Mouse (Mus musculus) neutrophil, adult 5-6 weeks (primary cell): Measurements from ENCODE around the gene Olfr1287. TPM values are rescaled to one million over a fixed set of nuclear protein-coding genes. Genes with fewer than 3 reads are reported as not detected.

Experiments used
- ATAC-seq: fragments of 151-379, 151-347 bp; 2 replicates; pipeline ENCODE4 v1.8.0; 2017; ENCODE audit warnings: mild to moderate bottlenecking, moderate TSS enrichment; ENCODE audit not compliant: insufficient number of reproducible peaks, poor library complexity, low FRiP score, severe bottlenecking; ENCODE audit errors: extremely low read depth
- total RNA-seq: library from RNA; stranded (forward); fragments of 200-1000 nt; gene quantifications from 2 replicates; pipeline ENCODE4 v1.2.3, GENCODE M21; 2017

Olfr1287 gene
- not detected in 2 replicates for total RNA-seq

DNA sequence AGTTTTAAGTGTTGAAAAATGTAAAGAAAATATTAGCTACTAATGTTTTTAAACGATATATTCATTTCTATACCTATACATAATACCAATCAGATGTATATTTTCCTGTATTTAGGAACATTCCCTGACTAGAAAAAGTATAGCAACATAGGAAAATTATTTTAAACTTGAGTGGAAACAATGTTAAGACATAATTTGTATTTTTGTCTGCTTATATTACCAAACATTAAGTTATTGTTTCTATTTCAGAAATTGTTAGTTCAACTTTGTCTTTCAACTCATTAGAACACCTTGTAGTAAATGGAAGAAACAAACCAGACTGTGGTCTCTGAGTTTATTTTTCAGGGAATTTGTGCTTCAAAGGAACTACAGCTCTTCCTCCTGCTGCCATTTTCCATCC lies at the start of gene Olfr1287:
TSS of gene Olfr1287 (plus strand) at position 301 of the 400 bp plus-strand sequence.
- ATAC-seq = no peak

DNA sequence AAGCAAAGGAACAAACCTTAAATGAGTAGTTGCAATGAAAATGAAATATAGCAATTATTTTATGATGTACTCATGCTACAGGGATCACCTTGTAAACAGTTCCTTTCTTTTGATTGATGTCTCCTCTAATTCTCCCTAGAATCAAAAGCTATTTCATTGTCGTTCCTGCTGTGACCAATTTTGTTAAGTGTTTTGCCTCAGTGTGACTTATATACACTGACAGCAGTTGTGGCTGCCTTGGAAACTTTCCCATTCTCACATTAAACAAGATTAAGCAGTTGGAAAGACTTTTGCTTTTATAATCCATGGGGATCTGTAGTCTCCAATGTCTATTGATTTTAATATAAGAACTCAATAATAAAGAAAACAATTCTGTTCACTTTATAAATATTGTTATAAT lies 26.0 kb upstream of the Olfr1287 start, which contains the start of gene Olfr1286:
TSS of gene Olfr1286 (minus strand) at position 185 of the 400 bp plus-strand sequence.
- no peak for ATAC-seq

GRCm38 (mm10) chr2:111473801-111474200 lies 24.9 kb downstream of the Olfr1287 start, which contains the start of gene Olfr1288:
Olfr1288 (plus strand) TSS chr2:111474101.
- no peak for ATAC-seq

DNA sequence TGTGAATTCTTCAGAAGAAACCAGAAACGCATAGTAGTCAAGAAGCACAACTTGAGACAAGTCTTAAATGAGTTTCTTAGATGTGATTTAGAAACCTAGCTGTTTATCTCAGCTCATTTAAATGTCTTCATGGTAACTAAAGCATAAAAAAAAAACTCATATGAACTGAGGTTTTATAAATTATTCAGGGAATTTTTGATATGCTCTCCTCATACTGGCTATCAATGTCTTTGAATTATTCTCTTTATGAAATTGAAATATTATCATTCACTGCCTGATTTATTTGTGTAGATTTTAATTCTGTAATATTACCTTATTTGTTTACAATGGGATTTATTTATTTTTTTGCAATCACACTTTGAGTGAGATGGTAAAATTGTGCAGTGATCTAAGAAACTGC lies 31.6 kb downstream of the Olfr1287 start, which contains the start of gene Olfr1289:
TSS of gene Olfr1289 (plus strand) at position 301 of the 400 bp plus-strand sequence.
- no peak for ATAC-seq

DNA sequence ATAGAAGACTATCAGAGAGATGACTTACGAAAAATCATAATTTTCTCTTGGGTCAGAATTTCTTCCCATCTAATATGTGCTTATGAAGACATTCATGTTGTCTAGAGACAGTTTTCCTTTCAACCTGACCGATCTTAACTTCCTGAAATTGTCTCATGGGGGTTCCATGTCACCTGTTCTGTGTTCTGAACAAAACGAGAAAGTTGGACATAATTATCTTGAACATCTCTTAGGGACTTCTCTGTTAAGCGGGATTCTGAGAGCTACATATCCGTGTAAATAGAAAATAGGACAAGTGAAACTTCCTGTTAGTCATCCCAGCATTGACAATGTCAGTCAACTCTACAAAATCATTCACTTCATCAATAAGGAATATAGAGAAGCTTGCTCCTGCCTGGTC lies 44.8 kb downstream of the Olfr1287 start, which contains the start of gene Olfr1290:
TSS of gene Olfr1290 (minus strand) at position 101 of the 400 bp plus-strand sequence.
- ATAC-seq = no peak

- ATAC-seq = no peak
Observed at GRCm38 (mm10) chr2:111496880-111497279, 47.9 kb downstream of the Olfr1287 start, which contains the start of gene Olfr1291-ps1. Olfr1291-ps1 (plus strand) TSS chr2:111497180.

Other genes starting within 250 kb of the Olfr1287 start
- gene 4930430A15Rik, start 219.5 kb upstream of the Olfr1287 start, total RNA-seq = not detected in 2 replicates
- gene Olfr1275, start 213.9 kb upstream of the Olfr1287 start, total RNA-seq = not detected in 2 replicates
- not detected in 2 replicates for gene Olfr1276, start 194.6 kb upstream of the Olfr1287 start, total RNA-seq
- gene Olfr1277, start 175.0 kb upstream of the Olfr1287 start, total RNA-seq = 0.12 TPM in 1 of 2 replicates, not detected in the other
- 0.58 TPM in 1 of 2 replicates, not detected in the other for gene Olfr1278, start 159.0 kb upstream of the Olfr1287 start, total RNA-seq
- not detected in 2 replicates for gene Olfr1279, start 148.5 kb upstream of the Olfr1287 start, total RNA-seq
- 0.12 TPM in 1 of 2 replicates, not detected in the other for gene Olfr1280, start 135.1 kb upstream of the Olfr1287 start, total RNA-seq
- not detected in 2 replicates for gene Olfr1281, start 122.6 kb upstream of the Olfr1287 start, total RNA-seq
- not detected in 2 replicates for gene Olfr1282, start 113.1 kb upstream of the Olfr1287 start, total RNA-seq
- gene Olfr1283, start 82.4 kb upstream of the Olfr1287 start, total RNA-seq = not detected in 2 replicates
- gene Olfr1284, start 73.6 kb upstream of the Olfr1287 start, total RNA-seq = not detected in 2 replicates
- gene Olfr1286, start 26.0 kb upstream of the Olfr1287 start, total RNA-seq = not detected in 2 replicates
- not detected in 2 replicates for gene Olfr1288, start 25.0 kb downstream of the Olfr1287 start, total RNA-seq
- gene Olfr1289, start 31.7 kb downstream of the Olfr1287 start, total RNA-seq = not detected in 2 replicates
- gene Olfr1290, start 44.7 kb downstream of the Olfr1287 start, total RNA-seq = not detected in 2 replicates
- not detected in 2 replicates for gene Olfr1291-ps1, start 48.0 kb downstream of the Olfr1287 start, total RNA-seq
- not detected in 2 replicates for gene Olfr1293-ps, start 76.1 kb downstream of the Olfr1287 start, total RNA-seq
- not detected in 2 replicates for gene Olfr1294, start 91.1 kb downstream of the Olfr1287 start, total RNA-seq
- gene Olfr1295, start 120.5 kb downstream of the Olfr1287 start, total RNA-seq = 0.12 TPM in 1 of 2 replicates, not detected in the other
- gene Olfr1297, start 177.4 kb downstream of the Olfr1287 start, total RNA-seq = not detected in 2 replicates
- gene Olfr1298, start 200.1 kb downstream of the Olfr1287 start, total RNA-seq = not detected in 2 replicates
- not detected in 2 replicates for gene Olfr1299, start 212.3 kb downstream of the Olfr1287 start, total RNA-seq